Mouse (Mus musculus): ENCODE measurements at regions not wholly inside any gene's neighbourhood (a gene's known extent, or its start where the extent isn't known, plus 50 kb on each side); places are given as distances from the start of the nearest gene placed in this dataset.
"Not testable (repeated sequence)": the region's sequence is repeated elsewhere in the genome, so short reads cannot be mapped to it uniquely, and the experiment has no call there.

GRCm38 (mm10) chr16:76456300-76456599 is 82.6 kb upstream of the Nrip1 start:
- TF ChIP-seq POLR2A (IDR thresholded peaks at IDR 0.05; ENCODE audit: low read depth, low read length); CTCF (conservative IDR thresholded peaks at IDR 0.05; ENCODE audit: insufficient read depth, insufficient read length, low read depth, low read length): not testable (repeated sequence)

Data from kidney, adult 2 months (tissue).